Mouse (Mus musculus) retina, postnatal 1 day (tissue): ENCODE measurements around the gene Gria4.
"Not testable (repeated sequence)": the region's sequence is repeated elsewhere in the genome, so short reads cannot be mapped to it uniquely, and the experiment has no call there.

Experiments
- DNase-seq: peaks from one replicate; pipeline ENCODE4 v3.0.0-alpha.2; 2012

Gene Gria4

GRCm38 (mm10) chr9:4555415-4555959 lies 240.5 kb downstream of the Gria4 start:
- no peak for DNase-seq

DNA sequence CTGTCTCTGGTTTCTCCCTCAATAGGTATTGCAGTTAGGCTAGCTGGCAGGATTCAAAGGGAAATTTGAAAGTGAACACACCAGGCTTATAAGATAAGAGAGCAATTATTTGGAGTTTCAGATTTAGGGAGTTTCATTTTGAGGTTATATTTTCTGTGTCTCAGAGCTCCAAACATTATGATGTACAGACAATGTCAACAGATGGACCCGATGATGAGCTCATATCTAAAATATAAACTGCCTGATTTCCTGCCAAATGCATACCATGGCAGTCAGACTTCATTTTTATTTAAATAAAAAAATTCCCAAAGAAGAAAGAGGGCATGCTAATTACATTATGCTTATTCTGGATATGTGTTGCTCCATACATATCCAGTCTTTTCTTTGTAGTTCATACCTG lies 256.8 kb downstream of the Gria4 start:
- no peak for DNase-seq

DNA sequence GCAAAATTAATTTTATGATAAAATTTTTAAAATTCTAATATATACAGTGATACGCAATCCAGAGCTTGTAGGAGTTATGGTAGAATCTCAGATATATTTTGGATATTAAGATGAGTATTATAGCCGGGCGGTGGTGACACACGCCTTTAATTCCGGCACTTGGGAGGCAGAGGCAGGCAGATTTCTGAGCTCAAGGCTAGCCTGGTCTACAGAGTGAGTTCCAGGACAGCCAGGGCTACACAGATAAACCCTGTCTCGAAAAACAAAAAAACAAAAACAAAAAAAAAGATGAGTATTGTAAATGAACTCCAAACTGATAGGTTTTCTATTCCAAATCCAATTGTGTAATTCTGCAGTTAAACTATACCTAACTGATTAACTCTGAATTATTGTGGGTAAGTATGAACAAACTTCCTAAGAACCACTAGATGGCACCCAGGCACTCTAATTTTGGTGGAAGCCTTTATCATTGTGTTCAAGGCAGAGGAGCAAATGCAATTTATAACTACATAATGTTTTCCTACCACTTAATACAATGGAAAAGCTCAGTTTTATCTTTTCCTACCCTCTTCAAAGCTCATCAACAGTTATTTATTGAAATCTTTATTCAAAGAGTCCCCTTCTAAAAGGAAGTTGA lies 259.4 kb downstream of the Gria4 start:
- peak; percentile 53 for DNase-seq

GRCm38 (mm10) chr9:4514563-4514885 lies 281.5 kb downstream of the Gria4 start:
- no peak for DNase-seq

GRCm38 (mm10) chr9:4513796-4514562 lies 282.1 kb downstream of the Gria4 start:
- DNase-seq, result no peak

DNA sequence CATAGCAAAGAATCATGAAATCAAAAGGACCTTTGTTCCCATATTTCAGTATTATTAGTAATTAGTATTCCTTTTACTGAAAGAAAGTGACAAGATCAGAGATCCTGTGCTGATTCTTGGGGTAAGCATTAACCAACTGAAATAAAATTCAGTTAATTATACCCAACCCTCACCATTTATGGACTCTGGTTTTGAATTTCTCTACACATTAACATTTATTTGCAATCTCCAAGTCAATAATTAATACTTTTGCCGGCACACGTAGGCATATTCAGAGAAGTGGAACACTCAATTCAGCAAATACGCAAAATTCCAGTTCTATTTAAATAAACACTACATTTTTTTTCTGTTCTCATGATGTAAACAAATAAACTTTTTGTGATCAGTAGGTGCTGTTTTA lies 289.9 kb downstream of the Gria4 start:
- DNase-seq, result no peak

- no peak for DNase-seq
Observed at GRCm38 (mm10) chr9:4505087-4505486, 290.9 kb downstream of the Gria4 start.

DNA sequence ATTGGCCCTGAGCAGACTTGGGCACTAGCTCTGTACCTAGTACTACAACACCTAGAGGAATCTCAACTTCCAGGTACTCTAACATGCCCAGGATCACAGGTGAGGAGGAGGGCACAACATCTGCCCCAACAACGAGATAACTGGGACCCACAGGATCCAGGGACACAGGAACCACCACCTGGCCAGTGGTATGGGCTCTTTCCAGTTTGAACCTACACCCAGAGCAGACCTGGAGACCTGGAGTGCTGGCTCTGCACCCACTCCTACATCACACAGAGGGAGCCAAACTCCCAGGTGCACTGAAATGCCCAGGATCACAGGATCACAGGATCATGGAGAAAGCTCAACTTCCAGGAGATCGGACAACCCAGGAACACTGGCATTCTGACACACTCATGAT lies 309.6 kb downstream of the Gria4 start:
- no peak for DNase-seq

DNA sequence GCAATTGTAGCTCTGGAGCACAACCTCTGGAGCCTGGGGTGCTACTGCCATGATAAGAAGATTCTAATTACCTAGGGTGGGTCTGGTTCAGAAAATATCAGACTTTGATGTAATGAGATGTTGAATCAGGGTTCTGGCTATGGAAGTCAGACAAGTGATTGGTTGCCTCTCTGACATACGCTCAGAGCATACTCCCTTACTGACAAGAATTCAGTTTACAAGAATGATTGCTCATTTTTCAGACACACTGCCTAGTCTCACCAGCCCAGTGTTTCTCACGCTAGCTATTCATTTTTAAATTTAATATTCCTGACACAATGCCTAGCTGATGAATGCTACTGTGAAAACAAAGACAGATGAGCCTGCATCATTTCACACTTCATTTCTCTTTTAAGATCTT lies 311.5 kb downstream of the Gria4 start:
- DNase-seq, result no peak

DNA sequence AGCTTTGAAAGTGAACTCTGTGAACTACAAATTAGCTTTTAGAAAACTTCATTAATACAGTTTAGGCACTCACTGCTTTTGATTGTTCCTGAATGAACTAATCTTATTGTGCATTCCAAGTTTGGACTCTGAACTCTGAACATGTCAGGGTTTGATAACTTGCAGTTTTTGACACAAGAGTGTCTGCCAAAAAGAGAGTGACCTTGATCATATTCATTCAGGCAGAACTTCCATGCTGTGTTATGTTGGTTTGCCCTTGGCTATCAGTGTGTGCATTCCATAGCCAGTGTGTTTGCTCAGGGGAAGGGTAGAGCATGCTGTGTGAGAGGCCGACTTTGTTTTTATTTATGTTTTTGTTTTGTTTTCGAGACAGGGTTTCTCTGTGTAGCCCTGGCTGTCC lies 325.2 kb downstream of the Gria4 start:
- peak; percentile 21 for DNase-seq

DNA sequence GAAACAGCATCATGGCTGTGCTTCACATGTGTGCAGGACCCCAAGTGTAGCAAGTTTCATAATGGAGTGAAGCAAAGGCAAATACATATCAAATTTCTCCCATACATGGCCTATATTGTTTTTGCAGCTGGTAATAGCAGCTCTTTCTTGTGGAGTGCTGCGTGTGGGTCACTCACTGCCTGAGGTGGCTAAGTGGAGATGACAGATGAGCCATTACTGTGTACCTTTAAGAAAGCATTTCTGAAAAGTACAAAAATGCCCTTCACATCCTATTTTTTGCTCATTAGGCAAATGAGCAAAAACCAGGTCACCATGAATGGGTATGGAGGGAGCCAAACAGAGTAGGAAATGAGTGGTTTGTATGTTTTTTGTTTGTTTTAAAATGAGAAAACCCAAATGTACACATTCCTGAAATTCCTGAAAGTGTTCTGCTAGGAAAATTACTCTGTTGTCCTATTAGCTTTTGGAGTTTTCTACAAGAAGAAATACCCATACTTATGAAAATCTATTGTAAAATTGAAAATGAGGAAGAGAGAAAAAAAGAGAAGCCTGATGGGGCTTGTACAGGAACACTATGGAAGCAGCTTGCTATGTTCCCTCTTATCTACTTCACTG lies 336.5 kb downstream of the Gria4 start:
- peak; percentile 80 for DNase-seq

GRCm38 (mm10) chr9:4458193-4458592 lies 337.8 kb downstream of the Gria4 start:
- no peak for DNase-seq

GRCm38 (mm10) chr9:4457644-4458043 lies 338.4 kb downstream of the Gria4 start:
- no peak for DNase-seq

GRCm38 (mm10) chr9:4442908-4443307 lies 353.1 kb downstream of the Gria4 start:
- peak; percentile 57 for DNase-seq

- DNase-seq, result not testable (repeated sequence)
Observed at GRCm38 (mm10) chr9:4400801-4401200, 395.2 kb downstream of the Gria4 start.

DNA sequence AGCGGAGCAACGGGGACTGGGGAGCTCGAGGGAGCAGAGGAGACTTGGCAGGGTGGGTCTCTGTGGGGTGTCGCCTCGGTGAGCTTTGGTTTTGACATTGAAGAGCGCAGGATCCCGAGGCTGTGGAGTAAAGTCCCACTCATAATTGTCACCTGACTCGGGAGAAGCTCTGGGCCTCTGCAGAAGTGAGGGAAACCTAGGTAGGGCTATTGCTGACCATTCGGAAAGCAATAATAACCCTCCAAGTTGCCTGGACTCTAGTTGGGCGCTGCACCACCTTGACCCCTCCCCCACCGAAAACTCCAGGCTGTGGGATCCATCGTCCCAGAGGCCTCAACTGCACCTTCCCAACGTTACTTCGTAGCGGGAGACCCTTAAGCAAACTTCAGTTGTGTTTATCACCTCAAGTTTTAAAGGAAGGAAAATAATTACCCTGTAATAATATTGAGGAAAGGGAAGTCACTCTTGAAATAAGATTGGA lies 419.4 kb downstream of the Gria4 start:
- no peak for DNase-seq

- DNase-seq, result peak; percentile 100
Observed at GRCm38 (mm10) chr9:4375828-4376639, 420.0 kb downstream of the Gria4 start, which contains the start of gene Msantd4. Gene Msantd4 (plus strand): TSS chr9:4376562.
